8 mouse cellular contexts compared by ENCODE assay signal in the genomic region with DNA sequence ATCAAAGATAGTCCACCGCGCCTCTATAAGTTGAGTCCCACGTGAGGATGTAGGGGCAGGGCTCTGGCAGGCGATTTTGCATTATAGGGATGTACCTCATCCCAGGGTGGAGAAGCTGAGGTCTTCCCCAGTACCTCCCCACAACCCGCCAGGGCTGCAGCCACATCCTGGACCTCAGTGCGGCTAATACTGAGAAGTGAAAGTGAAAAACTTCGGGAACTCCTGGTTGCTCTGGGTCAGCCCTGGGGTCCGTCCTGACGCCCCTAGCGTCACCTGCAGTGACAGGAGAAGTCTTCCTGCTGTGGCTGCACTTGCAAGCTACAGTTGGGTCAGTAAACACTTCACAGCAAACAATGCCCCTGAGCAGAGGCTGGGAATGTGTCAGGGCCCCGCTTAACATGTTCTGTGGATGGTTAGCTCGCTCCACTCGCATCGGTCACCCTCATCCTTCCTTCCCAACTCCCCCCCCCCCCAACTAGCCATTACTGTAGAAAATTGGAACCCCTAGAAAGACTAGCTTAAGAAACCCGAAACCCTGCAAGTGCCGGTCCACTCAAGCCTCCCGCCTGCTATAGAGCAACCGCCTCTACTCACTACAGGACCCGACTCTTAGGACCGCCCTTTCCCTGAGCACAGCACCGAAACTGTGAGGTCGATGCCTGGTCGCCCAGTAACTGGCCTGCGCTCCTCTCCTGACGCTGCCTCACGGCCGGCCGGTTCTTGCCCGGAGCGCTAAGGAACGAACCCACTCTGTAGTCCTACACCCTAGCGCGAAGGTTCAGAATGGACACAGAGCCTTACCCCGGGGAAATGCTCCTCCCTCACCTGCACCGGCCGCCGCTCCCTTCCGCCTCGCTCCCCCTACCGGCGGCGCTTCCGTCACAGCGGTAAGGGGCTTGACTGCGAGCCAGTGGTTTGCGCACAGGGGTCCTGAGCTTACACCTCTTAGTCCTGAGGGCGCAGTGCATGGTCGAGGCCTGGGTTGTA. TPM values are rescaled to one million over a fixed set of nuclear protein-coding genes. Genes with fewer than 3 reads are reported as not detected.
DNase-seq lines count a peak whose midpoint lies in the region; ATAC-seq lines count a peak whose summit lies in the region.

A gene (minus strand): TSS at position 868 of the 987 bp plus-strand sequence.

- no peak within 1 kb of the TSS for H3K27ac ChIP-seq in forebrain, embryonic 11.5 days (ENCODE audit: low read depth, low read length)
- peak within 1 kb of the TSS; percentile 25; the same call in 1 of the 2 replicates for H3K27ac ChIP-seq in limb, embryonic 10.5 days
- H3K27ac ChIP-seq in neural tube, embryonic 11.5 days (ENCODE audit: low read depth, low read length): no peak within 1 kb of the TSS

- no peak within 1 kb of the TSS for H3K9ac ChIP-seq in forebrain, embryonic 11.5 days (ENCODE audit: low read length)
- no peak within 1 kb of the TSS for H3K9ac ChIP-seq in neural tube, embryonic 11.5 days (ENCODE audit: low read length)

- H3K36me3 ChIP-seq in forebrain, embryonic 11.5 days (ENCODE audit: control insufficient read depth, insufficient read depth, low read length): no peaks in the 10 kb centered on the region
- no peaks in the 10 kb centered on the region for H3K36me3 ChIP-seq in limb, embryonic 10.5 days
- no peaks in the 10 kb centered on the region for H3K36me3 ChIP-seq in neural tube, embryonic 11.5 days (ENCODE audit: control insufficient read depth, insufficient read depth, low read length)

- no peaks in the 10 kb centered on the region for H3K9me3 ChIP-seq in forebrain, embryonic 11.5 days (ENCODE audit: control insufficient read depth, low read length)
- H3K9me3 ChIP-seq in limb, embryonic 10.5 days (replicated peaks): no peaks in the 10 kb centered on the region
- no peaks in the 10 kb centered on the region for H3K9me3 ChIP-seq in neural tube, embryonic 11.5 days (ENCODE audit: control insufficient read depth, low read length)

- under 1% methylated on average over 48 of the region's 48 CpGs for WGBS in forebrain, embryonic 11.5 days
- 2% methylated on average over 48 of the region's 48 CpGs for WGBS in limb, embryonic 10.5 days
- 1% methylated on average over 48 of the region's 48 CpGs for WGBS in neural tube, embryonic 11.5 days

- H3K27me3 ChIP-seq in forebrain, embryonic 11.5 days (ENCODE audit: control insufficient read depth, insufficient read depth, low read length): peaks cover 79% of the 10 kb centered on the region
- peaks cover 98% of the 10 kb centered on the region for H3K27me3 ChIP-seq in limb, embryonic 10.5 days (ENCODE audit: low read depth, poor library complexity, severe bottlenecking)
- peaks cover 88% of the 10 kb centered on the region for H3K27me3 ChIP-seq in neural tube, embryonic 11.5 days (ENCODE audit: control insufficient read depth, insufficient read depth, low read length)

- ATAC-seq in forebrain, embryonic 11.5 days (replicated peaks; ENCODE audit: low FRiP score): no peak
- no peak for ATAC-seq in neural tube, embryonic 11.5 days (ENCODE audit: insufficient read depth, low FRiP score, low TSS enrichment)

- H3K4me2 ChIP-seq in forebrain, embryonic 11.5 days (ENCODE audit: low read depth, low read length, severe bottlenecking): peak within 1 kb of the TSS; percentile 46
- H3K4me2 ChIP-seq in neural tube, embryonic 11.5 days (ENCODE audit: low read depth): peak within 1 kb of the TSS; percentile 28

- H3K4me3 ChIP-seq in forebrain, embryonic 11.5 days (ENCODE audit: low read depth, low read length): peak within 1 kb of the TSS; percentile 22; the same call in 1 of the 2 replicates
- peak within 1 kb of the TSS; percentile 43 for H3K4me3 ChIP-seq in limb, embryonic 10.5 days
- peak within 1 kb of the TSS; percentile 16; the same call in 1 of the 2 replicates for H3K4me3 ChIP-seq in neural tube, embryonic 11.5 days (ENCODE audit: low read depth, low read length)

- DNase-seq in cerebellum, postnatal 25 days: peak; percentile 19 to 40
- DNase-seq in cerebellum, adult 9-11 months: no peak
- peak; percentile 78 for DNase-seq in CD4-positive, CD25-positive, alpha-beta regulatory T cell, adult 2 months (ENCODE audit: low read depth, low spot score)
- peak; percentile 74 for DNase-seq in forebrain, embryonic 11.5 days (ENCODE audit: low spot score)
- peak; percentile 70 for DNase-seq in limb, embryonic 10.5 days (ENCODE audit: low spot score)
- DNase-seq in neural tube, embryonic 11.5 days (ENCODE audit: low spot score): peak; percentile 57
- no peak for DNase-seq in ovary, adult 18-20 months (ENCODE audit: low spot score)
- DNase-seq in layer of hippocampus, postnatal 25 days (ENCODE audit: extremely low spot score in 1 of 2, low spot score in 1 of 2): no peak

- H3K4me1 ChIP-seq in forebrain, embryonic 11.5 days (replicated peaks; ENCODE audit: control insufficient read depth, insufficient read depth, low read length): peaks cover 22% of the 10 kb centered on the region
- H3K4me1 ChIP-seq in limb, embryonic 10.5 days: peaks cover 55% of the 10 kb centered on the region
- H3K4me1 ChIP-seq in neural tube, embryonic 11.5 days (ENCODE audit: control insufficient read depth, insufficient read depth, low read length): peaks cover 15% of the 10 kb centered on the region

RNA-seq across cellular contexts. Expression of the gene that starts here (rescaled TPM):
- polyA plus RNA-seq in forebrain, embryonic 11.5 days (2014; fragmentation: Nextera tagmentation; extraction: Ambion mirVana): 0.83 and 1.3 TPM in 2 replicates
- polyA plus RNA-seq in limb, embryonic 10.5 days (2016; fragmentation: Nextera tagmentation; extraction: Ambion mirVana): 1.1 and 1.7 TPM in 2 replicates
- 3.8 and 5.3 TPM in 2 replicates for polyA plus RNA-seq in neural tube, embryonic 11.5 days (2014; fragmentation: Nextera tagmentation; extraction: Ambion mirVana)
- under 1 TPM; 0.77 to 0.91 TPM for total RNA-seq in layer of hippocampus, postnatal 25 days (2021)

Comparison
In these comparisons a context has a peak if more than half of its experiments do, and no peak if none do; other contexts are left out.
1. DNase-seq: peak in cerebellum, postnatal 25 days (2 of 2), CD4-positive, CD25-positive, alpha-beta regulatory T cell, adult 2 months (single experiment), forebrain, embryonic 11.5 days (single experiment), limb, embryonic 10.5 days (single experiment) and neural tube, embryonic 11.5 days (single experiment); none in cerebellum, adult 9-11 months (single experiment), ovary, adult 18-20 months (single experiment) and layer of hippocampus, postnatal 25 days (0 of 2).
2. Peak in every context shown above with its lines, with median percentiles within 50 percentile points of each other: H3K4me3 ChIP-seq.